Mouse (Mus musculus) C2C12 (cell line): ENCODE data around the gene Abhd6.

Experiments used
- CTCF ChIP-seq: IDR thresholded peaks from one replicate; pipeline ENCODE4 v1.5.1; 2011; ENCODE audit not compliant: control insufficient read depth, insufficient read depth, insufficient read length
- FOSL1 ChIP-seq: IDR thresholded peaks from one replicate; pipeline ENCODE4 v1.8.0; 2011; ENCODE audit warnings: mild to moderate bottlenecking, low read length; ENCODE audit not compliant: poor library complexity, insufficient read depth, severe bottlenecking
- MAX ChIP-seq: IDR thresholded peaks from one replicate; pipeline ENCODE4 v1.6.1; 2011; ENCODE audit warnings: mild to moderate bottlenecking, control low read depth
- MYOD1 ChIP-seq: IDR thresholded peaks from one replicate; pipeline ENCODE4 v1.6.1; 2011; ENCODE audit warnings: low read depth; ENCODE audit not compliant: control insufficient read depth, insufficient read length
- MYOG ChIP-seq: IDR thresholded peaks from one replicate; pipeline ENCODE4 v1.6.1; 2011; ENCODE audit not compliant: control insufficient read depth, insufficient read length; ENCODE audit errors: extremely low read depth
- USF1 ChIP-seq: IDR thresholded peaks from one replicate; pipeline ENCODE4 v1.6.1; 2011; ENCODE audit warnings: low read depth, mild to moderate bottlenecking, control low read depth, moderate library complexity

DNA sequence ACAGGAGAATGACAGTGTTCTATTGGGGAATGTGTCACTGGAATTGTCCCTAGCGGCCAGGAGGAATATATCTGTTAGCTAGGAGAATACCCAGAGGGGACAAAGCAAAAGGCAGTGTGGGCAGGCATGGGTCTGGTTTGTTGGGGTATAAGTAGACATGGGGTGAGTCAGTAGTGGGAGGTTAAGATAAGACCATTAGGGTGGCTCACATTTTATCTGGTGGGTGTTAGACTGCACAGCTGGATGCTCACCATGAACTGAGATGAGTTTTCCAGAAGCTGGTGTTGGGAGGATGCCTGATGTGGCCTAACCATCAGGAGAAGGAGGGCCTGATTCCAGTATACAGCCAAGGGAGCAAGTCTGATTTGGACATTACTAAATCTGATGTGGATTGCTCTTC is 14.2 kb downstream of the Abhd6 start:
- TF ChIP-seq CTCF (no peak), MAX (no peak), USF1 (no peak), MYOD1 (no peak), MYOG (no peak), FOSL1 (no peak)
